Mouse (Mus musculus) liver, postnatal 0 days (tissue): ENCODE measurements at regions not wholly inside any gene's neighbourhood (a gene's known extent, or its start where the extent isn't known, plus 50 kb on each side); places are given as distances from the start of the nearest gene placed in this dataset.

Experiments
- CTCF ChIP-seq: sonication (generic); IDR thresholded peaks from 2 replicates; pipeline ENCODE4 v1.5.1; 2016; ENCODE audit warnings: antibody characterized with exemption, low read depth
- EP300 ChIP-seq: IDR thresholded peaks from 2 replicates; pipeline ENCODE4 v1.6.1; 2016; ENCODE audit warnings: antibody characterized with exemption, low read depth, mild to moderate bottlenecking

DNA sequence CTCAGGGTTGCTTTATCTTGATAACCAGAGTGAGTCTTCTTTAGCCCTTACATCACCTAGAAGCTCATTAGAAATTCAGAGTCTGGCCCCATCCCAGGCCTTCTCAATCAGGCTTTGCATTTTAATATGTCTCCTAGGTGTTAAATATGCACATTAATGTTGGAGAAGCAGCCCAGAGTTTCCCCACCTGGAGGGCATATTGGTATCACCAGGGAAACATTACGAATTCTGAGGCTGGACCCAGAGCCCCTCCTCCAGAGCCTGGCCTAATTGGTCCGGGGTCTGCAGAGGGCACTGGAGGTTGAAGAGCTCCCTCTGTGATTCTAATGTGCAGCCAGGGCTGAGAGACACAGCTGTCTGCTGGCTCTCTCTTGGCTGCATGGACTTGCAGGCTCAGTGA is 478.1 kb downstream of the Fut8 start:
- no peak for TF ChIP-seq CTCF
- no peak for TF ChIP-seq EP300
